ENCODE assay signal across 12 mouse cellular contexts in the genomic region with DNA sequence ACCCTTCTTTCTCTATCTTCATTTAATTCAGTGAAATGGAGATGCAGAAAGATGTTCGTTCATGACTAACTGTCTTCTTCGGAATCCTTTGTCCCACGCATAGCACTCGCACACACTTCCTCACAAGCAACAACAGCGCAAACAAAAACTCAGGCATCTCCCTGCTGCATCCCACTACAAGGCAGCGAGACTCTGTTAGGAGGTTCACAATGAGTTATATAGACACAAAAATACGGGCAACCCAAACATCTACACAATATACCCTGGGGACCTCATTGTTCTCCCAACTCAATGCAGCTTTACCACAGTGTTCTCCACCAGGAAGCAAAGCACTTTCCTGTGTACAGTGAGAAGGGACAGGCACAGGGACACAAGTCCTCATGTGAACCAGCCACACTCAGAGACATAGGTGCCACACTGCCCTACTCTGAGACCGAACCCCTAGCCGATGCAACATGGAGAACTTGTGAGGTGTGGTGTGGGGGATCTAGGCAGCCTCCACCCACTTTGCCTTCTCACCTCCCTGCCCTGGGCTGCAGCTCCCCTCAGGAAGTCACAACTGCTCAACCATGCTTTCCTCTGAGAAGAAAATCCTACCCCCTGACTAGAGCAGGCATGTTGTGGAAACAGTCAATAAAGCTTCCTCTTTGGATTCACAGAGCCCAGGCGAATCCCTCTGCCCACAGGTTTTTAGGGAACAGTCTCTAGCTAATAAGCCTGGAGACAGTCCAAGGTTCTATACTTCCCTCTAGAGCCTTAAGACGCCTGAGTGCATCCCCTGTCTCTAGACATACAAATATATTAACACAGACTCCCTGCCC. TPM values are rescaled to one million over a fixed set of nuclear protein-coding genes. Genes with fewer than 3 reads are reported as not detected.
A peak's percentile ranks its signal among the peaks of the same experiment; 100 is the strongest.
DNase-seq lines count a peak whose midpoint lies in the region; ATAC-seq and TF ChIP-seq lines count a peak whose summit lies in the region.
"Had no signal": no experiment of that assay in that cellular context is flagged by ENCODE, and none has a peak within 500 bp of the region (broad histone marks: within the 10 kb centered on the region; RNA-seq: fewer than 3 reads in every experiment).

No protein-coding gene starts in this region.

- WGBS in intestine, embryonic 14.5 days, result 12% methylated on average over 11 of the region's 11 CpGs
- WGBS in intestine, postnatal 0 days, result 11% methylated on average over 11 of the region's 11 CpGs
- WGBS in embryonic facial prominence, embryonic 12.5 days, result 11% methylated on average over 11 of the region's 11 CpGs
- 7% methylated on average over 11 of the region's 11 CpGs for WGBS in hindbrain, embryonic 14.5 days
- WGBS in midbrain, postnatal 0 days, result 11% methylated on average over 11 of the region's 11 CpGs

- no peak overlapping the region for H3K27ac ChIP-seq in intestine, embryonic 14.5 days (ENCODE audit: low read depth)
- no peak overlapping the region for H3K27ac ChIP-seq in intestine, postnatal 0 days (ENCODE audit: low read depth, low read length)
- no peak overlapping the region for H3K27ac ChIP-seq in embryonic facial prominence, embryonic 12.5 days
- H3K27ac ChIP-seq in hindbrain, embryonic 14.5 days, result peak overlapping the region; percentile 72
- peak overlapping the region; percentile 7 for H3K27ac ChIP-seq in midbrain, postnatal 0 days (ENCODE audit: low read depth, low read length)

- no peaks in the 10 kb centered on the region for H3K9me3 ChIP-seq in intestine, embryonic 14.5 days (ENCODE audit: control insufficient read depth, low read length)
- no peaks in the 10 kb centered on the region for H3K9me3 ChIP-seq in intestine, postnatal 0 days (ENCODE audit: control insufficient read depth)
- H3K9me3 ChIP-seq in embryonic facial prominence, embryonic 12.5 days, result no peaks in the 10 kb centered on the region
- H3K9me3 ChIP-seq in hindbrain, embryonic 14.5 days (ENCODE audit: control insufficient read depth, low read length), result no peaks in the 10 kb centered on the region
- no peaks in the 10 kb centered on the region for H3K9me3 ChIP-seq in midbrain, postnatal 0 days (ENCODE audit: low read length)

- peak; percentile 50 for DNase-seq in intestine, embryonic 14.5 days (ENCODE audit: low spot score)
- no peak for DNase-seq in hindbrain, embryonic 14.5 days (ENCODE audit: low spot score)
- DNase-seq in midbrain, postnatal 0 days (ENCODE audit: low spot score), result no peak
- DNase-seq in thymus, adult 18-20 months, result no peak
- DNase-seq in cerebellum, adult 11 months, result no peak
- DNase-seq in natural killer cell, adult 2 months (ENCODE audit: low spot score in 2 of 2), result no peak
- DNase-seq: cerebellum, postnatal 36 days; kidney, postnatal 10 days had no signal

- no peak overlapping the region for H3K9ac ChIP-seq in intestine, embryonic 14.5 days (ENCODE audit: low read length)
- no peak overlapping the region for H3K9ac ChIP-seq in intestine, postnatal 0 days (ENCODE audit: low read depth, low read length)
- no peak overlapping the region for H3K9ac ChIP-seq in embryonic facial prominence, embryonic 12.5 days
- peak overlapping the region; percentile 51 for H3K9ac ChIP-seq in hindbrain, embryonic 14.5 days
- peak overlapping the region; percentile 25; the same call in 1 of the 2 replicates for H3K9ac ChIP-seq in midbrain, postnatal 0 days (replicated peaks; ENCODE audit: low read length, poor library complexity, severe bottlenecking)

- no peak overlapping the region for H3K4me2 ChIP-seq in intestine, embryonic 14.5 days (ENCODE audit: low read length)
- no peak overlapping the region for H3K4me2 ChIP-seq in intestine, postnatal 0 days (replicated peaks; ENCODE audit: low read depth)
- H3K4me2 ChIP-seq in embryonic facial prominence, embryonic 12.5 days (replicated peaks), result peak overlapping the region; percentile 53
- peak overlapping the region; percentile 53 for H3K4me2 ChIP-seq in hindbrain, embryonic 14.5 days (replicated peaks)
- H3K4me2 ChIP-seq in midbrain, postnatal 0 days (ENCODE audit: low read depth, low read length, poor library complexity, severe bottlenecking), result peak overlapping the region; percentile 66

- ATAC-seq in intestine, embryonic 14.5 days (replicated peaks; ENCODE audit: low FRiP score, low TSS enrichment, low read depth), result no peak
- no peak for ATAC-seq in intestine, postnatal 0 days
- ATAC-seq in embryonic facial prominence, embryonic 12.5 days (ENCODE audit: insufficient number of reproducible peaks, insufficient read depth, low FRiP score, low TSS enrichment), result no peak
- ATAC-seq in hindbrain, embryonic 14.5 days (ENCODE audit: low FRiP score), result no peak
- ATAC-seq in midbrain, postnatal 0 days (ENCODE audit: low FRiP score), result no peak
- ATAC-seq: lung, postnatal 0 days had no signal

- peaks cover 13% of the 10 kb centered on the region for H3K4me1 ChIP-seq in intestine, embryonic 14.5 days (replicated peaks; ENCODE audit: control insufficient read depth, insufficient read depth, low read length)
- no peaks in the 10 kb centered on the region for H3K4me1 ChIP-seq in intestine, postnatal 0 days (replicated peaks; ENCODE audit: control insufficient read depth, insufficient read depth, low read length)
- H3K4me1 ChIP-seq in embryonic facial prominence, embryonic 12.5 days, result peaks cover 76% of the 10 kb centered on the region
- peaks cover 37% of the 10 kb centered on the region for H3K4me1 ChIP-seq in hindbrain, embryonic 14.5 days (replicated peaks; ENCODE audit: control insufficient read depth, insufficient read depth, low read length)
- H3K4me1 ChIP-seq in midbrain, postnatal 0 days (ENCODE audit: insufficient read depth, low read length), result peaks cover 6% of the 10 kb centered on the region

- no peak for TF ChIP-seq CTCF in intestine, postnatal 0 days (IDR thresholded peaks at IDR 0.05; ENCODE audit: low read depth)
- no peak for TF ChIP-seq CTCF in midbrain, postnatal 0 days (IDR thresholded peaks at IDR 0.05)

- H3K27me3 ChIP-seq in intestine, embryonic 14.5 days (replicated peaks; ENCODE audit: control insufficient read depth, insufficient read depth, low read length), result peaks cover 86% of the 10 kb centered on the region
- H3K27me3 ChIP-seq in intestine, postnatal 0 days (replicated peaks; ENCODE audit: control insufficient read depth, insufficient read depth, low read length), result peaks cover 86% of the 10 kb centered on the region
- peaks cover 86% of the 10 kb centered on the region for H3K27me3 ChIP-seq in embryonic facial prominence, embryonic 12.5 days
- peaks cover 97% of the 10 kb centered on the region for H3K27me3 ChIP-seq in hindbrain, embryonic 14.5 days (ENCODE audit: control insufficient read depth, insufficient read depth, low read length)
- H3K27me3 ChIP-seq in midbrain, postnatal 0 days (ENCODE audit: insufficient read depth, low read length), result peaks cover 59% of the 10 kb centered on the region

- no peak overlapping the region for H3K4me3 ChIP-seq in intestine, embryonic 14.5 days (ENCODE audit: low read depth, low read length)
- H3K4me3 ChIP-seq in intestine, postnatal 0 days (ENCODE audit: low read depth, low read length), result no peak overlapping the region
- H3K4me3 ChIP-seq in embryonic facial prominence, embryonic 12.5 days, result peak overlapping the region; percentile 33
- peak overlapping the region; percentile 31 for H3K4me3 ChIP-seq in hindbrain, embryonic 14.5 days (replicated peaks; ENCODE audit: low read length)
- H3K4me3 ChIP-seq in midbrain, postnatal 0 days (ENCODE audit: low read depth, low read length), result peak overlapping the region; percentile 35

- H3K36me3 ChIP-seq in intestine, embryonic 14.5 days (ENCODE audit: control insufficient read depth, insufficient read depth, low read length), result no peaks in the 10 kb centered on the region
- H3K36me3 ChIP-seq in intestine, postnatal 0 days (ENCODE audit: control insufficient read depth, insufficient read depth), result no peaks in the 10 kb centered on the region
- H3K36me3 ChIP-seq in embryonic facial prominence, embryonic 12.5 days, result no peaks in the 10 kb centered on the region
- no peaks in the 10 kb centered on the region for H3K36me3 ChIP-seq in hindbrain, embryonic 14.5 days (replicated peaks; ENCODE audit: control insufficient read depth, insufficient read depth)
- H3K36me3 ChIP-seq in midbrain, postnatal 0 days (ENCODE audit: insufficient read depth, low read length), result no peaks in the 10 kb centered on the region

RNA-seq across cellular contexts. Expression of a gene that starts 3.6 kb away (rescaled TPM):
- 65.5 and 71.3 TPM in 2 replicates for polyA plus RNA-seq in intestine, embryonic 14.5 days (2014; fragmentation: Nextera tagmentation; extraction: Ambion mirVana)
- 26.9 and 29.6 TPM in 2 replicates for polyA plus RNA-seq in intestine, postnatal 0 days (2015; fragmentation: Nextera tagmentation; extraction: Ambion mirVana)
- 88.0 and 95.6 TPM in 2 replicates for polyA plus RNA-seq in embryonic facial prominence, embryonic 12.5 days (2016; fragmentation: Nextera tagmentation; extraction: Ambion mirVana)
- polyA plus RNA-seq in hindbrain, embryonic 14.5 days (2014; fragmentation: Nextera tagmentation; extraction: Ambion mirVana), result 30.4 and 34.8 TPM in 2 replicates
- 55.6 and 68.8 TPM in 2 replicates for total RNA-seq in midbrain, postnatal 0 days (2014; rRNA removed)
- 32.5 and 36.5 TPM in 2 replicates for polyA plus RNA-seq in midbrain, postnatal 0 days (2015; fragmentation: Nextera tagmentation; extraction: Ambion mirVana)
- total RNA-seq: neutrophil, adult 5-6 weeks had no signal

RNA-seq across cellular contexts. Expression of a gene that starts 3.6 kb away (rescaled TPM):
- 1.7 and 1.8 TPM in 2 replicates for polyA plus RNA-seq in intestine, embryonic 14.5 days (2014; fragmentation: Nextera tagmentation; extraction: Ambion mirVana)
- 0.27 and 0.35 TPM in 2 replicates for polyA plus RNA-seq in intestine, postnatal 0 days (2015; fragmentation: Nextera tagmentation; extraction: Ambion mirVana)
- 5.3 and 7.3 TPM in 2 replicates for polyA plus RNA-seq in embryonic facial prominence, embryonic 12.5 days (2016; fragmentation: Nextera tagmentation; extraction: Ambion mirVana)
- 7.2 and 17.2 TPM in 2 replicates for polyA plus RNA-seq in hindbrain, embryonic 14.5 days (2014; fragmentation: Nextera tagmentation; extraction: Ambion mirVana)
- 233 and 267 TPM in 2 replicates for total RNA-seq in midbrain, postnatal 0 days (2014; rRNA removed)
- 16.7 and 18.1 TPM in 2 replicates for polyA plus RNA-seq in midbrain, postnatal 0 days (2015; fragmentation: Nextera tagmentation; extraction: Ambion mirVana)
- polyA plus RNA-seq: lung, postnatal 0 days had no signal

RNA-seq across cellular contexts. Expression of a gene that starts 49.1 kb away (rescaled TPM):
- polyA plus RNA-seq in intestine, embryonic 14.5 days (2014; fragmentation: Nextera tagmentation; extraction: Ambion mirVana), result 16.9 and 17.7 TPM in 2 replicates
- polyA plus RNA-seq in intestine, postnatal 0 days (2015; fragmentation: Nextera tagmentation; extraction: Ambion mirVana), result 5.3 and 7.1 TPM in 2 replicates
- polyA plus RNA-seq in embryonic facial prominence, embryonic 12.5 days (2016; fragmentation: Nextera tagmentation; extraction: Ambion mirVana), result 14.0 and 16.0 TPM in 2 replicates
- 4.3 and 4.4 TPM in 2 replicates for polyA plus RNA-seq in hindbrain, embryonic 14.5 days (2014; fragmentation: Nextera tagmentation; extraction: Ambion mirVana)
- total RNA-seq in midbrain, postnatal 0 days (2014; rRNA removed), result 5.6 and 9.0 TPM in 2 replicates
- polyA plus RNA-seq in midbrain, postnatal 0 days (2015; fragmentation: Nextera tagmentation; extraction: Ambion mirVana), result 2.9 and 3.2 TPM in 2 replicates

RNA-seq across cellular contexts. Expression of a gene that starts 52.5 kb away (rescaled TPM):
- polyA plus RNA-seq in intestine, embryonic 14.5 days (2014; fragmentation: Nextera tagmentation; extraction: Ambion mirVana), result 21.3 and 22.9 TPM in 2 replicates
- polyA plus RNA-seq in intestine, postnatal 0 days (2015; fragmentation: Nextera tagmentation; extraction: Ambion mirVana), result 15.0 and 15.9 TPM in 2 replicates
- polyA plus RNA-seq in embryonic facial prominence, embryonic 12.5 days (2016; fragmentation: Nextera tagmentation; extraction: Ambion mirVana), result 40.9 and 44.2 TPM in 2 replicates
- 103 TPM in 2 replicates for polyA plus RNA-seq in hindbrain, embryonic 14.5 days (2014; fragmentation: Nextera tagmentation; extraction: Ambion mirVana)
- 159 and 170 TPM in 2 replicates for total RNA-seq in midbrain, postnatal 0 days (2014; rRNA removed)
- 161 and 172 TPM in 2 replicates for polyA plus RNA-seq in midbrain, postnatal 0 days (2015; fragmentation: Nextera tagmentation; extraction: Ambion mirVana)

Comparison
In these comparisons a context has a peak if more than half of its experiments do, and no peak if none do; other contexts are left out.
1. H3K27ac ChIP-seq: peak in hindbrain, embryonic 14.5 days (single experiment) and midbrain, postnatal 0 days (single experiment); none in intestine, embryonic 14.5 days (single experiment), intestine, postnatal 0 days (single experiment) and embryonic facial prominence, embryonic 12.5 days (single experiment).
2. H3K4me2 ChIP-seq: peak in embryonic facial prominence, embryonic 12.5 days (single experiment), hindbrain, embryonic 14.5 days (single experiment) and midbrain, postnatal 0 days (single experiment); none in intestine, embryonic 14.5 days (single experiment) and intestine, postnatal 0 days (single experiment).
3. H3K4me3 ChIP-seq: peak in embryonic facial prominence, embryonic 12.5 days (single experiment), hindbrain, embryonic 14.5 days (single experiment) and midbrain, postnatal 0 days (single experiment); none in intestine, embryonic 14.5 days (single experiment) and intestine, postnatal 0 days (single experiment).
4. H3K9ac ChIP-seq: peak in hindbrain, embryonic 14.5 days (single experiment) and midbrain, postnatal 0 days (single experiment); none in intestine, embryonic 14.5 days (single experiment), intestine, postnatal 0 days (single experiment) and embryonic facial prominence, embryonic 12.5 days (single experiment).